Mouse (Mus musculus) hindbrain, postnatal 0 days (tissue): ENCODE measurements around the gene Mrtfb. TPM values are rescaled to one million over a fixed set of nuclear protein-coding genes. Genes with fewer than 3 reads are reported as not detected.

Source experiments
- ATAC-seq: fragments of 200-750 bp; cut with Nextera tagmentation; 2 replicates; pipeline ENCODE4 v1.8.0; 2017; ENCODE audit warnings: mild to moderate bottlenecking, moderate TSS enrichment, moderate library complexity
- DNase-seq: peaks from one replicate; pipeline ENCODE4 v3.0.0-alpha.2; 2015; ENCODE audit warnings: low spot score
- H3K27ac ChIP-seq: fragments of 300-500 bp; sonication (generic); 2 replicates; pipeline ENCODE4 v1.5.1; 2014; ENCODE audit warnings: mild to moderate bottlenecking
- H3K27me3 ChIP-seq: fragments of 300-500 bp; sonication (generic); 2 replicates; pipeline ENCODE4 v1.6.1; 2014; ENCODE audit warnings: low read length, mixed read lengths; ENCODE audit not compliant: insufficient read depth
- H3K36me3 ChIP-seq: fragments of 300-500 bp; sonication (generic); 2 replicates; pipeline ENCODE4 v1.6.1; 2014; ENCODE audit warnings: low read length, mixed read lengths; ENCODE audit not compliant: insufficient read depth
- H3K4me1 ChIP-seq: fragments of 300-500 bp; sonication (generic); 2 replicates; pipeline ENCODE4 v1.6.1; 2014; ENCODE audit warnings: antibody characterized with exemption, low read length, mixed read lengths; ENCODE audit not compliant: insufficient read depth
- H3K4me2 ChIP-seq: fragments of 300-500 bp; sonication (generic); 2 replicates; pipeline ENCODE4 v1.6.1; 2014; ENCODE audit warnings: low read depth, mild to moderate bottlenecking, low read length, moderate library complexity, mixed read lengths
- H3K4me3 ChIP-seq: fragments of 300-500 bp; sonication (generic); 2 replicates; pipeline ENCODE4 v1.5.1; 2014; ENCODE audit warnings: low read length
- H3K9ac ChIP-seq: fragments of 300-500 bp; sonication (generic); replicated peaks from 2 replicates; pipeline ENCODE4 v1.6.1; 2014; ENCODE audit warnings: mild to moderate bottlenecking, low read length, moderate library complexity, mixed read lengths
- H3K9me3 ChIP-seq: fragments of 300-500 bp; sonication (generic); 2 replicates; pipeline ENCODE4 v1.6.1; 2016; ENCODE audit warnings: low read length, mixed read lengths
- CTCF ChIP-seq: IDR thresholded peaks from 2 replicates; pipeline ENCODE4 v1.5.1; 2016; ENCODE audit warnings: antibody characterized with exemption, control low read depth, low read depth
- WGBS: fragments of 180-500 bp; shearing (Covaris S2); extraction: QIAGEN DNeasy Blood & Tissue Kit; methylation state at CpG from one replicate; pipeline ENCODE4 v1.1.7; 2014; 5-methylcytosine and 5-hydroxymethylcytosine counted together
- polyA plus RNA-seq: library from polyadenylated mRNA; unstranded; fragments of >200 nt; fragmentation: Nextera tagmentation; extraction: Ambion mirVana; gene quantifications from 2 replicates; pipeline ENCODE4 v1.2.1, GENCODE M21; 2015
- total RNA-seq: library from RNA; depleted of rRNA; stranded (reverse); fragments of >200 nt; gene quantifications from 2 replicates; pipeline ENCODE4 v1.2.3, GENCODE M21; 2014

Mrtfb gene
- total and polyA plus RNA-seq, 2 experiments from 2014 or later: 11.5 to 20.0 TPM

- ATAC-seq (no peak), DNase-seq (no peak)
- WGBS: 93% methylated on average over 3 of the region's 3 CpGs
- Histone ChIP-seq H3K4me1 (no peaks in the 10 kb centered on the region), H3K9ac (no peak overlapping the region), H3K36me3 (no peaks in the 10 kb centered on the region), H3K9me3 (no peaks in the 10 kb centered on the region), H3K27ac (no peak overlapping the region), H3K4me3 (no peak overlapping the region), H3K27me3 (no peaks in the 10 kb centered on the region), H3K4me2 (no peak overlapping the region)
- no peak for TF ChIP-seq CTCF
Observed at GRCm38 (mm10) chr16:13422522-13422921, 166.2 kb downstream of the Mrtfb start.

GRCm38 (mm10) chr16:13423587-13424355, 167.5 kb downstream of the Mrtfb start:
- H3K36me3 ChIP-seq: no peaks in the 10 kb centered on the region
- H3K4me2 ChIP-seq: no peak overlapping the region
- no peak for DNase-seq
- no peak overlapping the region for H3K9ac ChIP-seq
- H3K4me1 ChIP-seq: no peaks in the 10 kb centered on the region
- no peak overlapping the region for H3K4me3 ChIP-seq
- no peak overlapping the region for H3K27ac ChIP-seq
- no peak for ATAC-seq
- H3K9me3 ChIP-seq: no peaks in the 10 kb centered on the region
- TF ChIP-seq CTCF: no peak
- WGBS: 78% methylated on average over 8 of the region's 8 CpGs
- H3K27me3 ChIP-seq: no peaks in the 10 kb centered on the region

GRCm38 (mm10) chr16:13425804-13426203, 169.5 kb downstream of the Mrtfb start:
- Histone ChIP-seq H3K4me3 (no peak overlapping the region), H3K36me3 (no peaks in the 10 kb centered on the region), H3K9ac (no peak overlapping the region), H3K4me2 (no peak overlapping the region), H3K9me3 (no peaks in the 10 kb centered on the region), H3K4me1 (no peaks in the 10 kb centered on the region), H3K27ac (no peak overlapping the region), H3K27me3 (no peaks in the 10 kb centered on the region)
- DNase-seq: no peak
- TF ChIP-seq CTCF: no peak
- WGBS: 88% methylated on average over 6 of the region's 6 CpGs
- no peak for ATAC-seq

- no peak for TF ChIP-seq CTCF
- Histone ChIP-seq H3K9ac (no peak overlapping the region), H3K4me2 (no peak overlapping the region), H3K27ac (no peak overlapping the region), H3K36me3 (no peaks in the 10 kb centered on the region), H3K4me1 (no peaks in the 10 kb centered on the region), H3K27me3 (no peaks in the 10 kb centered on the region), H3K4me3 (no peak overlapping the region), H3K9me3 (no peaks in the 10 kb centered on the region)
- 76% methylated on average over 10 of the region's 10 CpGs for WGBS
- ATAC-seq (no peak), DNase-seq (no peak)
Observed at GRCm38 (mm10) chr16:13426831-13427589, 170.7 kb downstream of the Mrtfb start.

- H3K4me1 ChIP-seq: no peaks in the 10 kb centered on the region
- TF ChIP-seq CTCF: no peak
- DNase-seq (no peak), ATAC-seq (no peak)
- H3K9me3 ChIP-seq: no peaks in the 10 kb centered on the region
- WGBS: 68% methylated on average over 5 of the region's 5 CpGs
- H3K27me3 ChIP-seq: no peaks in the 10 kb centered on the region
- no peak overlapping the region for H3K4me2 ChIP-seq
- H3K36me3 ChIP-seq: no peaks in the 10 kb centered on the region
- H3K9ac ChIP-seq: no peak overlapping the region
- no peak overlapping the region for H3K4me3 ChIP-seq
- no peak overlapping the region for H3K27ac ChIP-seq
Observed at GRCm38 (mm10) chr16:13428077-13428476, 171.8 kb downstream of the Mrtfb start.

- WGBS: 93% methylated on average over 1 of the region's 1 CpGs
- Histone ChIP-seq H3K27me3 (no peaks in the 10 kb centered on the region), H3K36me3 (no peaks in the 10 kb centered on the region), H3K4me3 (no peak overlapping the region), H3K4me2 (no peak overlapping the region), H3K4me1 (no peaks in the 10 kb centered on the region), H3K9ac (no peak overlapping the region), H3K27ac (no peak overlapping the region), H3K9me3 (no peaks in the 10 kb centered on the region)
- DNase-seq (no peak), ATAC-seq (no peak)
- TF ChIP-seq CTCF: no peak
Observed at GRCm38 (mm10) chr16:13428806-13429205, 172.5 kb downstream of the Mrtfb start.
